Mouse (Mus musculus): ENCODE results near the gene Mif4gd.

Gene Mif4gd

GRCm38 (mm10) chr11:115632247-115632646 is 19.5 kb upstream of the Mif4gd start:
- DNase-seq = no peak

GRCm38 (mm10) chr11:115631505-115631890 is 18.7 kb upstream of the Mif4gd start:
- DNase-seq = peak; percentile 62 to 77

- DNase-seq = no peak
Measured at GRCm38 (mm10) chr11:115630532-115631504, 18.0 kb upstream of the Mif4gd start.

GRCm38 (mm10) chr11:115629734-115630531 is 17.2 kb upstream of the Mif4gd start:
- no peak for DNase-seq

DNA sequence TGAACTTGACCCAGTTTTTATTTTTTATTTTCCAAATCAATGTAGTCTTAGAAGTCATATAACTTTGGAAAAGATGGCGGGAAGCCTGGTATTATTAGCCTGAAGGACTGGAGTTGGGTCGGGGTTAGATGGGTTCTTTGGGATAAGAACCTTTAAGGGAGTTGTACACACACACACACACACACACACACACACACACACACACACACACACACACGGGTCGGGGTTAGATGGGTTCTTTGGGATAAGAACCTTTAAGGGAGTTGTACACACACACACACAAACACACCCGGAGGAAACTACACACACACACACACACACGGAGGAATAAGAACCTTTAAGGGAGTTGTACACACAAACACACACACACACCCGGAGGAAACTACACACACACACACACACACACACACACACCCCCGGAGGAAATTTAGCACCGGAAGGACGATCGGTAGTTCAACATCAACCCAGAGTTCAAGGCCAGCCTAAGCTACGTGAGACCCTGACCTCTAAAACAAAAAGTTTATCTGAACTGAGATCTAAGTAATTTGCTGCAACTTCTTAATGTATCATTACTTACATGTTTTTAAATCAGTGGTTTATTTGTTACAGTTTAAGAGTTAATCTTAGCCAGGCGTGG is 15.8 kb upstream of the Mif4gd start:
- DNase-seq = no peak

DNA sequence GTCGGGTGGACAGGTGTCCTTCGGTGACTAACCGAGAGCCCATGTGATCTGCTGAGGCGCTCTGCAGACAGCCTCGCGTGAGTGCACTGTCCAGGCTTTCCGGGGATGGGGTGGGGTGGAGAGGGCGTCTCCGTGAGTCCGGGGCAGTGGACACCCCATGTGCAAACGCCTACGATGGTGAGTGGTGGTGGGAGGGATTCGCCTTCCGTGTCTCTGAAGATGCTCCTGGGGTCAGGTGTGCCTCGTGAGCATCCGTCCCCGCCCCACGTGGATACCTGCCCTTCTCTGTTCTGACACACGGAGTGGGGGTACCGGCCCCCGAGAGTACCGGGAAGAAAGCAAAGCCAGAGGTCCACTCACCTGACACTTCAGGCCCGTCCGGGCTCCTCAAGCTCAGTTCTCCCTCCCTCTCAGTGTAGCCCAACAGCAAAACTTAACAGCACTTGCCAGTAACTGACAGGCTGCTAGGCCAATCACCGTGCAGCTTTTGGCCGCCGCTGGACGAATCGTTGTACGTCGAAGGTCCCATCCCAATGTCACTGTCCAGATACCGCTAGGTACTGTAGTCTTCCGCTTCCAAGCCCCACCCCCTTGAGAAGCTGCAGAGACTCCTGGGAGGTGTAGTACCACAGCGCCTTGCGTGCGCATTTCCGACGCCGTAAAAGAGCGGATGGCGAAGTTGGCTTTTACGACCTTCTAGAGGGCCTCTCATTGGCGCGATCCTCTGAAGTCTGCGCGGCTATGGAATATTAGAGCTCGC is 15.1 kb upstream of the Mif4gd start, which contains the start of gene Slc25a19:
Slc25a19 (minus strand) TSS at position 591 of the 760 bp plus-strand sequence.
- peak; percentile 100 for DNase-seq

DNA sequence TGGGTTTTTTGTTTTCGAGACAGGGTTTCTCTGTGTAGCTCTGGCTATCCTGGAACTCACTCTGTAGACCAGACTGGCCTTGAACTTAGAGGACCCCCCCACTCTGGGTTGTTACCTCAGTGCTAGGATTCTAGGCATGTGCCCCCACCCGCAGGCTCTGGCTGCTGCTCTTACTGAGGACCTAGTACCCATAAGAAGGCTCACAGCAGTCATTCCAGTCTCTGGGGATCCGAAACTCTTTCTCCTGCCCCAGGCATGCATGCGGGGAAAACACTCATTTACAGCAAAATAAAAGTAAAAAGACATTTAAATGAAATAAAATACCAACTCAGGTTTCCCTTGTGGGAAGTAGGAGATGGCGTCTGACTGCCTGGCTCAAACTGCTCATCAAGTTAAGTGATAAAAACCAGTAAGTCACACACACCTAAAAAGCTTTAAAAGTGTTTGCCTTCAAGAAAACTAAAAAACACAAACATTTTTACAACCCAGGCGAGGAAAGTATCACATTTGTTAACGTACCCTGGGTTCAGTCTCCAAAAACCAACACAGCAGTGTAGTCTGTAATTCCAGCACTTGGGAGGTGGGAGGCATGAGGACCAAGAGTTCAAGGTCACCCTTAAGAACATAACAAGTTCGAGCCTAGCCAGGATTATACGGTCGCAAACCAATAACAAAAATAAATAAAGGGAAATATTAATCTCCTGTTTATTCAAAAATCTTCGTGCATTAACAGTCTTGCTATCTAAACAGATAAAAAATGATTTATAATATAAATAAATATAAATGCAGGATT is 14.3 kb upstream of the Mif4gd start:
- DNase-seq = no peak

GRCm38 (mm10) chr11:115625877-115626276 is 13.1 kb upstream of the Mif4gd start:
- peak; percentile 86 to 92 for DNase-seq

DNA sequence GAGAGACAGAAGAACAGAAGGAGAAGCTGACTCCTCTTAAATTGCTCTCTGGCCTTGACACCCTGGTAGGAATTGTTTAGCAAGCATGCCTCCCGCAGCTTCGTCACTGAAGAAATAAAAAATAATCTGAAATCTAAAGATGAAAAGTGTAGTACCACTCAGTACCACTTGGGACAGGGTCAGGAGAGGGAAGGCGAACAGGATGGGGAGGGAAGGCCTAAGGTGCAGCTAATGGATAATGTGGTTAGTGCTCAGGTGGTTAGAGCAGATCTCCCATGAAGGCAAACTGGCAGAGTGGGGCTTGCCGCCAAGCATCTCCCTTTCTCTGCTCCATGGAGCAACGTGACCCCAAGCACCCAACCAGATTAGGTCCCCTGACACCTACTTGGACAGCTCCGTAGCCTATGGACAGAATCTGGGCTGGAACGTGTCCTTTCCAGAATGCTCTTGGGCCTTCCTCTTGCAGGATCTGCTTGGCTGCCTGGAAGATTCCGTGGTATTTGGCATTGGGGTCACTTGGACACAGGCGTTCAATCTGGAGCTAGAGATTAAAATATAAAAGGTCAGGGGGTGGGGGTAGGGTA is 10.8 kb upstream of the Mif4gd start:
- DNase-seq = peak in 1 of 2 experiments; percentile 62

DNA sequence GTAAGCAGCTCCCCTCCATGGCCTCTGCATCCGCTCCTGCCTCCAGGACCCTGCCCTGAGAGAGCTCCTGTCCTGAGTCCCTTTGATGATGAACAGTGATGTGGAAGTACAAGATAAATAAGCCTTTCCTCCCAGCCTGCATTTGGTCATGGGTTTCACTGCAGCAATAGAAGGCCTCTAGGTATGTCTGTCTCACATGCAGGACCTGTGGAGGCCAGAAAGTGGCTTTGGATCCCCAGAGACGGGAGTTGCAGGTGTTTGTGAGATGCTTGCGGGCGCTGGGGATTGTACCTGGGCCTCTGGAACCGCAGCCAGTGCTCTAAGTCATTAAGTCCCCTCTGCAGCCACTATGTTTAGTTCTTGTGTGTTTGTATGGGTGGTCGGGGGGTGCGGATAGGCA is 7.2 kb upstream of the Mif4gd start:
- no peak for DNase-seq

DNA sequence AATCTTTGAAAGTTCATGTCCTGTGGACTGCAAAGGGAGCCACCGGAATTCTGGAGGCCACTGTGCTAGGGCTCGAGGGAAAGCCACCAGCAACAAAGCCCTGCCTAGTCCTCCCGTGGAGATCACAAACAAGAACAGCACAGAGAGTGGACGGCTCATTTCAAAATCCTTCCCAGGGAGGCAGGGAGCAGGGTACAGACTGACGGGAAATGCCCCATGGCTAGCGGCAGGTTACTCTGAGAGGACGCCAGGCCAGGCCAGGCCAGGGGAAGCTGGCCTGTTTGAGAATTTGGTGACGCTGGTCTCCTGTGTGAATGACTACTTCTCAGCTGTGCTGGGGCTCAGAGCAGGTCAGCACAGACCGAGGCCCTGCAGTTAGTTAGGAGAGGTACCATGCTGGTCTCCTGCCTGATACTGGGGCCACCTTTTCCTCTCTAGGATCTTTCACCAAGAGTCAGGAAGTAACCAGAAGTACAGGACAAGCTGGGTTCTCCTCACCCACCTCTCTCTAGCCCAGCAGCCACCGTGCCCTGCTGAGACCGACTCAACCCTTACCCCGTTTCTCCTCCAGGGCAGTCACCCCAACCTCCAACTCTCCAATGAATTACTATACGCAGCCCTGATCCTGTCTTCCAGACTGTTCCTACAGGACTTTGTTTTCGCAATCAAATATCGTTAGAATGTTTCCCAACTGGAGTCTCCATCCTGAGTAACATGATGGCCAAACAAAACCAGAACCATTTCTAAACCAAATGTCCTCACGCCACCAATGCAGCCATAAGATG is 6.2 kb upstream of the Mif4gd start:
- DNase-seq = peak in 1 of 2 experiments; percentile 61

DNA sequence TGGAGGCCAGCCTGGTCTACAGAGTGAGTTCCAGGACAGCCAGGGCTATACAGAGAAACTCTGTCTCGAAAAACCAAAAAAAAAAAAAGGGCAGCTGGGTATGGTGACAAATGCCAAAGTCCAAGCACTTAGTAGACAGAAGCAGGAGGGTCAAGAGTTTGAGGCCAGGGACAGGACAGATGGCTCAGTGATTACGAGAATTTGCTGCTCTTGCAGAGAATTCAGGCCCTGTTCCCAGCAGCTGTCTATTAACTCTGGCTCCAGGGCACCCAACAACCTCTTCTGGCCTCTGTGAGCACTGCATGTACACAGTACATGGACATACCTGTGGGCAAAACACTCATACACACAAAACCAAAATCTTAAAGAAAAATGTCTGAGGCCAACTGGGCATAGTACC is 5.2 kb upstream of the Mif4gd start:
- DNase-seq = peak; percentile 42 to 61

DNA sequence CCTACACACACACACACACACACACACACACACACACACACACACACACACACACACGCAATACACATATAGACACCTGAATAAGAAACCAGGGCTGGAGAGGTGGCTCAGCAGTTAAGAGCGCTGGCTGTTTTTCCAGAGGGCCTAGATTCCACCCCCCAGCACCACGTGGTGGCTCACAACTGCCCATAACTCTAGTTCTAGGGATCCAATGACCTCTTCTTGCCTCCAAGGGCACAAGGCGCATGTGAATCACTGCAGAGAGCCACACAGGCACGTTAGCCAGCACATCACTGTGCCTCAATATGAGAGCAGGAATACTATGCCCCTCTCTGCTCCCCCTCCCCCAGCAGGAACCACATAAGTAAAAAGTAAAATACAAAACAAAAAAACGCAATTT is 4.1 kb upstream of the Mif4gd start:
- peak; percentile 59 to 86 for DNase-seq

DNA sequence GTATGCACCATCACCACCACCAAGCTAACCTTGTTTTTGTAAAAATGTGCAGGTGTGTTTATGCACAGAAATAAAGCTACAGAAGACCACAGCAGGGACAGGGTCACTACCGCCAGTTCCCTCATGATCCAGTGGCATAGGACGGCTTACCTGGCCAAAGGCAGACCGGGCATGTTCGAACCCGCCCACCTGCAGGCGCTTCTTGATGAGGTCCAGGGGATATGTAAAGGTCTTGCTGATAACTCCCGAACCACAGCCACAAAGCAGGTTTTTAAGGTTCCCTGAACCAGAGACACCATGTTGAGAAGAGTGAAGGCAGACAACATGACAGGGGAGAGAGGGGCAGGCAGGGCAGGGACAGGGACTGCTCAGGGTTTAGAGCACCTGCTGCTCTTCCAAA is 3.6 kb upstream of the Mif4gd start:
- DNase-seq = no peak

DNA sequence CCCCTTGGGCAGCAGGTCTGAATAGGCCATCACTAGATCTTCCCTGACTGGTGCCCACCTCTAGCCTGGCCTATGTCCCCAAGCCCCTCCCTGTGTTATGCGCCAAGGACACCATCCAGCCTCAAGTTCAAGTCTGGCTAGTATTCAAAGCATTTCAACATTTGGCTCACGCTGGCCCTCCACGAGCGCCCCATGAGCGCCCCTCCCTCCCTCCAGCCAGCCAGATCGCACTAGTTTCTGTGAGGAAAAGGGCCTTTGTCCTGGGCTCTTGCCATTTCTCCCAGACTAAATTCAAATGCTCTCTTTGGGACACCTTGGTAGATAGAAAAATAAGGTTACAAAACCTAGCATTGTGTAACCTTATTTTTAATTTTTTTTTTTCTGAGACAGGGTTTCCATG is 3.1 kb upstream of the Mif4gd start:
- peak; percentile 47 to 81 for DNase-seq

- peak; percentile 44 to 69 for DNase-seq
Measured at GRCm38 (mm10) chr11:115615108-115615825, 2.5 kb upstream of the Mif4gd start.

- DNase-seq = peak in 1 of 2 experiments; percentile 41
Measured at GRCm38 (mm10) chr11:115614346-115615107, 1.8 kb upstream of the Mif4gd start.

DNA sequence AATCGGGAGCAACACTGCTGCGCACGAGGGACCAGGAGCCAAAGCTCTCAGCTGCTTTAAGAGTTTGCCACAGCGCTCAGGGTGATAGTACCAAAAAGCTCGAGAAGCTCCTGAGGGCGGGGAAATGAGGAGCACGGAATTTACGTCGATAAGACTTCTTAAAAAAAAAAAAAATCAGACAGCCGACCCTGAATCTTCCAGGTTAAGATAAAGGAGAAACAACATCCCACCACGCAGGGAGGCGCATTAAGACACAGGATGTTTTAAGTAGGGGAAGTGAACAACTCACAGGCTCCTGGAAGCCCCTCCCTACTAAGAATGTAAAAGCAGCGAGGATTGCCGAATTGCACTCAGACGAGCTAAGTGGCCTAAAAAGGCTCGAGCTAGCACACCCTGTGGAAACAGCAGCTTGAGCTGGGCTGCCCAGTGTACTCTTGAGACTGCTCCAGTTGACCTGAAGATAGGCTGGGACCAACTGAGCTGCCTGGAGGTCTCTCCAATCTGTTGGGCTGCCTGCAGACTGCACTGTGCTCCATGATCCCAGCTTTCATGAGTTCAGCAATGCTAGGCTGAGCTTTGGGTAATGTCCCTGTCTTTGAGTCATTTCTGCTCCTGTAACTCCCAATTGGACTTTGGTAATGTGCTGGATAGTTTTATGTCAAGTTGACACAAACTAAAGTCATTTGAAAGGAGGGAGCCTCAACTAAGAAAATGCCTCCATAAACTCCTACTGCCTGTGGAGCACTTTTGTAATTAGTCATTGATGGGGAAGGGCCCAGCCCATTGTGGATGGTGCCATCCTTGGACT is 573 bp upstream of the Mif4gd start:
- no peak for DNase-seq

Data from kidney, postnatal 25 days (tissue).